Mouse (Mus musculus) spleen, adult 2 months (tissue): Measurements from ENCODE around the gene Nphp1. TPM values are rescaled to one million over a fixed set of nuclear protein-coding genes. Genes with fewer than 3 reads are reported as not detected.

ENCODE experiments used
- DNase-seq, 2 experiments: peaks; one replicate each; pipeline versions ENCODE4 v3.0.0 to v3.0.0-alpha.2; 2012 to 2021; ENCODE audit warnings: low spot score in 2 of 2, low read depth in 1 of 2
- H3K27ac ChIP-seq: fragments of 200-500 bp; 2 replicates; pipeline ENCODE4 v1.5.1; 2012; ENCODE audit warnings: low read length, inconsistent platforms; ENCODE audit not compliant: insufficient read depth
- H3K27me3 ChIP-seq: fragments of 200-500 bp; 2 replicates; pipeline ENCODE4 v1.6.1; 2012; ENCODE audit warnings: mild to moderate bottlenecking, moderate library complexity, low read length, inconsistent platforms; ENCODE audit not compliant: control insufficient read depth, insufficient read depth
- H3K36me3 ChIP-seq: fragments of 200-500 bp; 2 replicates; pipeline ENCODE4 v1.6.1; 2012; ENCODE audit warnings: mild to moderate bottlenecking, low read length, inconsistent platforms; ENCODE audit not compliant: control insufficient read depth, insufficient read depth
- H3K4me1 ChIP-seq: fragments of 200-500 bp; 2 replicates; pipeline ENCODE4 v1.6.1; 2011; ENCODE audit warnings: inconsistent platforms; ENCODE audit not compliant: control insufficient read depth, insufficient read depth, insufficient read length
- H3K4me3 ChIP-seq: fragments of 200-500 bp; 2 replicates; pipeline ENCODE4 v1.5.1; 2011; ENCODE audit warnings: mild to moderate bottlenecking, inconsistent platforms; ENCODE audit not compliant: insufficient read depth, insufficient read length; ENCODE audit errors: extremely low read depth
- CTCF ChIP-seq: fragments of 200-500 bp; IDR thresholded peaks from 2 replicates; pipeline ENCODE4 v1.5.1; 2011; ENCODE audit warnings: mild to moderate bottlenecking, inconsistent platforms; ENCODE audit not compliant: insufficient read depth, insufficient read length, insufficient replicate concordance; ENCODE audit errors: extremely low read depth
- POLR2A ChIP-seq: fragments of 200-500 bp; IDR thresholded peaks from 2 replicates; pipeline ENCODE4 v1.6.1; 2011; ENCODE audit warnings: low read depth, low read length, inconsistent platforms
- WGBS: fragments of 180-500 bp; shearing (Covaris S2); methylation state at CpG from one replicate; pipeline ENCODE4 v1.1.7; 2018; 5-methylcytosine and 5-hydroxymethylcytosine counted together
- polyA plus RNA-seq: library from polyadenylated mRNA; depleted of rRNA; stranded (reverse); fragments of >200 nt; gene quantifications from 2 replicates; pipeline ENCODE4 v1.2.3, GENCODE M21; 2012

The Nphp1 gene
- polyA plus RNA-seq, 1 experiment = 1.1 TPM

DNA sequence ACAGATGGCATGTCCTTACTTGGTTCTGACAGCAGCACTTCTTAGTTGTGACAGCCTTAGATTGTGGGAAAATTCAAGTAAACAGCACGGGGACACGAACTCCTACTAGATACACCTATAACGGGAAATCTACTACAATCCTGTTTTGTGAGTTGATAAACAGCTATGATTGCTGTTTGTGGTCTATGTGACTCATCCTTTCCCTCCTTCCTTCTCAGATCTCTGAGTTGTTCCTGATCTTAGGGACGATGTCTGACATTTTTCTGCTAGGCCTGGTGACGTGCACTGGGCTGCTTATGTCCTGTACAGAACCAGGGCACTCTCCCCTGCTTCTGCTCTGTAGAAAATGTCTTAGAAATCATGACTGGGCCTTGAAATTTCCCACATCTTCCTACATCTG, 27.1 kb downstream of the Nphp1 start:
- no peak overlapping the region for H3K4me3 ChIP-seq
- DNase-seq = no peak
- H3K27ac ChIP-seq = no peak overlapping the region
- TF ChIP-seq CTCF = no peak
- no peak for TF ChIP-seq POLR2A
- 96% methylated on average over 5 of the region's 5 CpGs for WGBS
- H3K36me3 ChIP-seq = no peaks in the 10 kb centered on the region
- no peaks in the 10 kb centered on the region for H3K27me3 ChIP-seq
- H3K4me1 ChIP-seq = no peaks in the 10 kb centered on the region

DNA sequence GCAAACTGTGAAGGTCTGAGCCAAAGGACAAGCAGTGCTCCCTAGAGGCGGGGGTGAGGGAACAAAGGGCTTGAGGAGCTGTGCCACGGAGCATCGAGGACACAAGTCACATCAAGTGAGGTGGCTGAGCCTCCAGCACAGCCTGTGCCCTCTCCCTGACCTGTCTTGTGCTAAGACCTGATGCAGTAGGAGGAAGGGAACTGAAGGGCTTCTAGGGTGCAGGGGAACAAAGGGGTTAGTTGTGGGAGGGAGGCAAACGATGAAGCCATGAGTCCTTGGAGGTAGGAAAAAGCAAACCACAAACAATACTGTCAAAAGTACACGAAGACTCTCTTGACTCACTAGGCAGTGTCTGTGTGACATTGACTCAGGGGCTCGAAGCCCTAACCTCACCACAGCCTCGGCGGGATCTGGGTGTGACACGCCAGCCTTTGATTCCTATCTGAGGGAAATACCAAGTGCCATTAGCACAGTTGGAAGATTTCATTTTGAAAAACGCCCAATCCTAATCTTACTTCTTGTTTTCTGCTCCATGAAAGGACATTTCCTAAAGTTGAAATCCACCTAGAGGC, 28.2 kb downstream of the Nphp1 start:
- H3K36me3 ChIP-seq = no peaks in the 10 kb centered on the region
- TF ChIP-seq CTCF = no peak
- no peak for TF ChIP-seq POLR2A
- H3K4me1 ChIP-seq = no peaks in the 10 kb centered on the region
- 68% methylated on average over 10 of the region's 10 CpGs for WGBS
- no peak for DNase-seq
- no peak overlapping the region for H3K27ac ChIP-seq
- no peaks in the 10 kb centered on the region for H3K27me3 ChIP-seq
- H3K4me3 ChIP-seq = no peak overlapping the region

DNA sequence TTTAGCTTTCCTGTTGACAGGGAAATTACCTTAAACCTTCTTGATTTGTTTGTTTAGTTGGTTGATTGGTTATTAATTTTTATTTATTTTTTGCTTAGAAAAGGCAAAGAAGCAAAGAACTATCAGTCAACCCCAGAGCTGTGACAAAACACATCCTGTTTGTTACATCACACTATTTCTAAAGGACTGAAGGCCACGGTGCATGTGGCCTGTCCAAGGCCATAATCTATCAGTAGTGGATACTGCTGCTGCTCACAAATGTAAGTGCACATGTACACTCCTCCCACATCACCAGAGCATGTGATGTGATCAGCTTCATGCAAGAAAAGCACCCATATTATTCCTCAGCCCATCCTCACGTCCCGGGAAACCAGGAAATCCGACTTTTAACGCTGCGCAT, 28.7 kb downstream of the Nphp1 start:
- Histone ChIP-seq H3K4me1 (no peaks in the 10 kb centered on the region), H3K4me3 (no peak overlapping the region), H3K36me3 (no peaks in the 10 kb centered on the region), H3K27me3 (no peaks in the 10 kb centered on the region), H3K27ac (no peak overlapping the region)
- DNase-seq = no peak
- 87% methylated on average over 6 of the region's 6 CpGs for WGBS
- TF ChIP-seq CTCF (no peak), POLR2A (no peak)

DNA sequence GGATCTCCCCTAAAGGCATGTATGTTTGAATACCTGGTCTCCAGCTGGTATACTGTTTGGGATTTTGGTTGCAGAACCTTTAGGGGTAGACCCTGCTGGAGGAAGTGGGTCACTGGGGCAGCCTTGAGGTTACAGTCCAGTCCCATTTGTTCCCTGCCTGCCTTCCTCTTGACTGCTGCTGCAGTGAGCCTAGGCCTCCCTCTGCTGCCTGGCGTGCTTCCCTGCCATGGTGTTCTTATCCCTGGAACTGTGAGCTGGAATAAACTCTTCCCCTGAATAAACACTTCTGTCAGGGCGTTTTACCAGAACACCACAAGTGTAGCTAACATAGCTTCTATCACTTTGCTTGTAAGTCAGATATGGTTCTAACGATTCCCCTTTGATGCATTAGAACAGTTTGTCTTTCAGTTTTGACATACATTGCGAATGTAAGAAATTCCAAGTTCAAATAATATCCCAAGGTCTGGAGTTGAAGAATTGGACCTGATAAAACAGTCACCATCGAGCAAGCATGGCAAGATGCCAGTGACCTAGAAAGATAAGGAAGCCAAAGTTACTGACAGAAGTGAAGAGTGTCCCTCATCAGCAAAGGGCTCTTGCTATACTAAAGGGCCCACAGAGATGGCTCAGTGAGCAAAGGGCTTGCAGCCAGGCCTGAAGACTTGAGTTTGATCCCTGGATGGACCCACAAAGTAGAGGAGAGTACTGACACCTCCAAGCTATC, 29.4 kb downstream of the Nphp1 start:
- DNase-seq = no peak
- Histone ChIP-seq H3K27ac (no peak overlapping the region), H3K4me1 (no peaks in the 10 kb centered on the region), H3K27me3 (no peaks in the 10 kb centered on the region), H3K36me3 (no peaks in the 10 kb centered on the region), H3K4me3 (no peak overlapping the region)
- TF ChIP-seq CTCF (no peak), POLR2A (no peak)
- WGBS = 85% methylated on average over 5 of the region's 5 CpGs

DNA sequence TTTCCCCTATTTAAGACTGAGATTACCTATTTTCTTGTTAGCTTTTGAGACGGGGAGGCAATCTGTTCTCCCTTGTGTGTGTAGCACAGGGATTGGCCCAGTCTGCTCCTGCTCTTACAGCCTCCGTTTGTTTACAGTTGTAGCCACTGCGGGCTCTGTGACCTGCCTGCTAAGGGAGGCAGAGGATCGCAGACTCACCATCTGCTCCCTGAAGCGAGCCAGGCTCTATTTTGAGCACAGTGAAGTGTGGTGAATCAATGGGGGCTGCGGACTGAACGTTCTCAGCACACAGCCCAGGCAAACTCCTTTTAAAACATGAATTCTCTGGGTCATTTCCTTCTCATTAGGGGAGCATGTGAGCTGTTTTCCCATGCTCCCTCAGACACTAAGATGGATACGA, 31.5 kb downstream of the Nphp1 start:
- no peaks in the 10 kb centered on the region for H3K36me3 ChIP-seq
- no peak for DNase-seq
- no peak overlapping the region for H3K4me3 ChIP-seq
- H3K4me1 ChIP-seq = no peaks in the 10 kb centered on the region
- H3K27me3 ChIP-seq = no peaks in the 10 kb centered on the region
- TF ChIP-seq POLR2A (no peak), CTCF (no peak)
- H3K27ac ChIP-seq = no peak overlapping the region
- 77% methylated on average over 8 of the region's 8 CpGs for WGBS

DNA sequence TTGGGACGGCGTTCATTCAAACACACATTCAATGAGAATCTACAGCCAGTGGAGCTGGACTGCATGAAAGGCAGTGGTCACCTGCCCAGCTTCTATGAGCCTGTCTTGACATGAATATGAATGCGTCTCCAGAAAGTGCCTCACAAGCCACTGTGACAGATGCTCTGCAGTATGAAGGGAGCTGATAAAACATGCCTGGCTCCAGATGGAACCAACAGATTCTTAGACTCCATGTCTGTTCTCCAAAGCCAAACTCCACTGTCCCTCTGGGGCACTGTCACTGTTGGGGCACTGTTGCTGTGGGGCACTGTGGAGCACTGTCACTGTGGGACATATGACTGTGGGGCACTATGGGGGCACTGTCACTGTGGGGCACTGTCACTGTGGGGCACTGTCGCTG, 34.6 kb downstream of the Nphp1 start:
- H3K4me1 ChIP-seq = no peaks in the 10 kb centered on the region
- DNase-seq = no peak
- WGBS = 96% methylated on average over 4 of the region's 4 CpGs
- H3K36me3 ChIP-seq = no peaks in the 10 kb centered on the region
- TF ChIP-seq CTCF (no peak), POLR2A (no peak)
- H3K4me3 ChIP-seq = no peak overlapping the region
- H3K27me3 ChIP-seq = no peaks in the 10 kb centered on the region
- no peak overlapping the region for H3K27ac ChIP-seq

DNA sequence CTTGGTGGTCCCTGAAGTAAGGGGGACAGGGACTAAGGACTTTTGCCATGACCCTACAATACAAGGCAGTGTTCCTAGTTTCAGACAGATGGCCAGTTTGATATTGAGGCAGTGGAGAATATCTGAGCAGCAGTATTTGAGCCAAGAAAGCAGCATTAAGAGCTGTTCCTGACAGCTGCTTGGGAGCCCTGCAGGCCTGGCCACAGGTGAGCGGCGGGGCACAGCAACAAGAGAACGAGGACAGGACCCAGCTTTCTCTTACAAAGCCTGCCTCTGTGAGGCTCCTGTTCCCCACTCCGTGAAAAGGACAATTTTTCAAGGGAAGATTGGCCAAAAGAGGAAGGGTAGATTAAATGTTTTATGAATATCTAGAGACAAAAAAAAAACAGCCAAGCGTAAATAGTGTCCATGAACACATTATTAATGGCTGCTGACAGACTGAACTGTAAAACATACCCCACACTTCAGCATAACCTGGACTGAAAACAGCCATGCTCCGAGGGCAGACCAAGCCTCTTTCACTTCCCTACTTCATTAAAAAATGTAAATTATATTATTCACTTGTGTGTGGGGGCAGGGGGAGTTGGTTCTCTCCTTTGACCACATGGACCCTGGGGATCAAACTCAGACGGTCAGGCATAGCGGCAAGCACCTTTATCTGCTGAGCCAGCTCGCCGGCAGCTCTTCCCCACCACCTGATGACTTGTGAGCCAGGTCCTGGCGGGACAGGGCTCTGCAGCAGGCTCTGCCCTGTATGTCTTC, 36.7 kb downstream of the Nphp1 start:
- Histone ChIP-seq H3K4me3 (no peak overlapping the region), H3K4me1 (no peaks in the 10 kb centered on the region), H3K27me3 (no peaks in the 10 kb centered on the region), H3K27ac (no peak overlapping the region), H3K36me3 (no peaks in the 10 kb centered on the region)
- no peak for TF ChIP-seq POLR2A
- TF ChIP-seq CTCF = no peak
- WGBS = 57% methylated on average over 11 of the region's 11 CpGs
- DNase-seq = peak in 1 of 2 experiments; percentile 20
